8 mouse cellular contexts compared by ENCODE assay signal in the genomic region with DNA sequence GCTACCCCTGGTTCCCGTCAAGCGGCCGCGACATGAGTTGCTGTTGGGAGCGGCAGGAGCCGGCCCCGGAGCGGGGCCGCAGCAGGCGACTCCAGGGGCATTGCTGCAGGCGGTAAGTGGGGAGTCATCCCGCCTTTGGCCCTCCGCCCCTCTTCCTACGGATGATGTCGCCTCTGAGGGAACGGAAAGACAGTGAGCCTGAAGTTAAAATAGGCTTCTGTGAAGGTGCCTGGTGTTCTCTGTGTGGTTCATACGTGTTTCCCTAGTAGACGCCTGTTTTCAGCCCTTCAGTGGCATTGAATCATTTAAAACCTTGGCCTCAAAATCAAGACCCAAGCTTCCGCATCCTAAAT. TPM values are rescaled to one million over a fixed set of nuclear protein-coding genes. Genes with fewer than 3 reads are reported as not detected.
DNase-seq lines count a peak whose midpoint lies in the region; ATAC-seq and TF ChIP-seq lines count a peak whose summit lies in the region.

No protein-coding gene starts in this region.

- ATAC-seq in embryonic facial prominence, embryonic 11.5 days (replicated peaks; ENCODE audit: insufficient number of reproducible peaks, low FRiP score, low TSS enrichment, low read depth): no peak
- ATAC-seq in hindbrain, postnatal 0 days: no peak; the same call in 1 of the 2 replicates

- peaks cover 6% of the 10 kb centered on the region; the same call in 1 of the 2 replicates for H3K79me2 ChIP-seq in liver, adult 2 months (ENCODE audit: control insufficient read depth, insufficient read depth, low read length)
- H3K79me2 ChIP-seq in myocyte (ENCODE audit: control insufficient read depth, insufficient read depth): peaks cover 44% of the 10 kb centered on the region

- no peaks in the 10 kb centered on the region for H3K27me3 ChIP-seq in liver, adult 2 months (ENCODE audit: control insufficient read depth, insufficient read depth, low read length)
- no peaks in the 10 kb centered on the region for H3K27me3 ChIP-seq in embryonic facial prominence, embryonic 11.5 days (ENCODE audit: control insufficient read depth, insufficient read depth, low read length)
- no peaks in the 10 kb centered on the region for H3K27me3 ChIP-seq in hindbrain, postnatal 0 days (ENCODE audit: insufficient read depth, low read length)
- no peaks in the 10 kb centered on the region for H3K27me3 ChIP-seq in myocyte (ENCODE audit: control insufficient read depth, insufficient read depth, insufficient read length)

- 0 out of 2 replicates have a peak, but pooled peaks have one; percentile 37 for TF ChIP-seq POLR2A in liver, adult 2 months (IDR thresholded peaks at IDR 0.05; ENCODE audit: extremely low read depth, insufficient read depth, low read length)
- TF ChIP-seq POLR2A in myocyte (IDR thresholded peaks at IDR 0.05; ENCODE audit: insufficient read length, low read depth): no peak

- no peak for TF ChIP-seq CTCF in liver, adult 2 months (IDR thresholded peaks at IDR 0.05; ENCODE audit: low read depth, low read length)
- no peak for TF ChIP-seq CTCF in hindbrain, postnatal 0 days (IDR thresholded peaks at IDR 0.05; ENCODE audit: low read depth)

- WGBS in liver, adult 2 months: under 1% methylated on average over 19 of the region's 19 CpGs
- WGBS in embryonic facial prominence, embryonic 11.5 days: 0% methylated on average over 19 of the region's 19 CpGs
- under 1% methylated on average over 19 of the region's 19 CpGs for WGBS in hindbrain, postnatal 0 days

- H3K36me3 ChIP-seq in liver, adult 2 months (ENCODE audit: control insufficient read depth, insufficient read depth, low read length): peaks cover 6% of the 10 kb centered on the region; the same call in 1 of the 2 replicates
- H3K36me3 ChIP-seq in embryonic facial prominence, embryonic 11.5 days (replicated peaks; ENCODE audit: control insufficient read depth, insufficient read depth, low read depth, low read length): no peaks in the 10 kb centered on the region; the same call in 1 of the 2 replicates
- H3K36me3 ChIP-seq in hindbrain, postnatal 0 days (ENCODE audit: insufficient read depth, low read length): peaks cover 10% of the 10 kb centered on the region; the same call in 1 of the 2 replicates
- H3K36me3 ChIP-seq in myocyte (ENCODE audit: control insufficient read depth, insufficient read depth): no peaks in the 10 kb centered on the region

- peak overlapping the region; percentile 40; the same call in 1 of the 2 replicates for H3K27ac ChIP-seq in liver, adult 2 months (replicated peaks; ENCODE audit: insufficient read depth, low read depth, low read length)
- H3K27ac ChIP-seq in embryonic facial prominence, embryonic 11.5 days (replicated peaks; ENCODE audit: low read depth, low read length): peak overlapping the region; percentile 22; the same call in 1 of the 2 replicates
- H3K27ac ChIP-seq in hindbrain, postnatal 0 days: peak overlapping the region; percentile 85

- peak overlapping the region; percentile 75 for H3K4me2 ChIP-seq in embryonic facial prominence, embryonic 11.5 days (ENCODE audit: low read depth, low read length)
- H3K4me2 ChIP-seq in hindbrain, postnatal 0 days (ENCODE audit: low read depth, low read length): peak overlapping the region; percentile 79
- H3K4me2 ChIP-seq in myocyte (ENCODE audit: low read depth): peak overlapping the region; percentile 85

- DNase-seq in liver, adult 2 months (ENCODE audit: extremely low read depth, low read depth, low spot score): no peak
- no peak for DNase-seq in liver
- peak; percentile 2 for DNase-seq in embryonic facial prominence, embryonic 11.5 days (ENCODE audit: low spot score)
- no peak for DNase-seq in hindbrain, postnatal 0 days (ENCODE audit: low spot score)
- DNase-seq in yolk sac, embryonic 10.5 days (ENCODE audit: low spot score): no peak
- no peak for DNase-seq in testis, postnatal 14 days (ENCODE audit: low spot score)
- DNase-seq in spleen, adult 12 weeks (ENCODE audit: low spot score): no peak

- peak overlapping the region; percentile 85 for H3ac ChIP-seq in myocyte (ENCODE audit: control insufficient read depth, insufficient read length)

- H3K9me3 ChIP-seq in embryonic facial prominence, embryonic 11.5 days (replicated peaks; ENCODE audit: control insufficient read depth, low read length): no peaks in the 10 kb centered on the region
- H3K9me3 ChIP-seq in hindbrain, postnatal 0 days (ENCODE audit: low read length): no peaks in the 10 kb centered on the region

- peak overlapping the region; percentile 82 for H3K9ac ChIP-seq in liver, adult 2 months (ENCODE audit: low read depth, low read length)
- H3K9ac ChIP-seq in embryonic facial prominence, embryonic 11.5 days (replicated peaks; ENCODE audit: low read length): peak overlapping the region; percentile 87
- peak overlapping the region; percentile 87 for H3K9ac ChIP-seq in hindbrain, postnatal 0 days (replicated peaks; ENCODE audit: low read length)

- H3K4me3 ChIP-seq in liver, adult 2 months (ENCODE audit: insufficient read depth, low read depth, low read length): peak overlapping the region; percentile 94
- H3K4me3 ChIP-seq in embryonic facial prominence, embryonic 11.5 days (ENCODE audit: low read depth, low read length): peak overlapping the region; percentile 83
- H3K4me3 ChIP-seq in hindbrain, postnatal 0 days (ENCODE audit: low read length): peak overlapping the region; percentile 81
- peak overlapping the region; percentile 90 for H3K4me3 ChIP-seq in myocyte

- H3K4me1 ChIP-seq in liver, adult 2 months (ENCODE audit: control insufficient read depth, insufficient read depth, low read length): peaks cover 8% of the 10 kb centered on the region; the same call in 1 of the 2 replicates
- H3K4me1 ChIP-seq in embryonic facial prominence, embryonic 11.5 days (ENCODE audit: control insufficient read depth, insufficient read depth, low read length): no peaks in the 10 kb centered on the region; the same call in 1 of the 2 replicates
- H3K4me1 ChIP-seq in hindbrain, postnatal 0 days (ENCODE audit: insufficient read depth, low read length): peaks cover 17% of the 10 kb centered on the region; the same call in 1 of the 2 replicates

TF ChIP-seq in myocyte, 11 proteins besides CTCF, POLR2A, EP300 and RAD21:
- TF ChIP-seq TCF12 (IDR thresholded peaks at IDR 0.05; ENCODE audit: insufficient read depth, poor library complexity, severe bottlenecking): no peak
- no peak for TF ChIP-seq USF1 (IDR thresholded peaks at IDR 0.05; ENCODE audit: low read depth)
- no peak for TF ChIP-seq TCF3 (IDR thresholded peaks at IDR 0.05; ENCODE audit: insufficient read length, low read depth)
- no peak for TF ChIP-seq POLR2AphosphoS2 (IDR thresholded peaks at IDR 0.05; ENCODE audit: insufficient read length, low read depth)
- no peak for TF ChIP-seq MAX (IDR thresholded peaks at IDR 0.05; ENCODE audit: low read depth)
- no peak for TF ChIP-seq SRF (IDR thresholded peaks at IDR 0.05; ENCODE audit: control insufficient read depth, insufficient read length, low read depth)
- TF ChIP-seq CEBPB (IDR thresholded peaks at IDR 0.05; ENCODE audit: insufficient read depth, poor library complexity, severe bottlenecking): no peak
- TF ChIP-seq MYOG (IDR thresholded peaks at IDR 0.05; ENCODE audit: control insufficient read depth in 1 of 3, insufficient read depth in 1 of 3, insufficient read length in 2 of 3, low read depth in 2 of 3): no peak
- TF ChIP-seq REST (IDR thresholded peaks at IDR 0.05; ENCODE audit: insufficient read depth, insufficient read length): no peak
- no peak for TF ChIP-seq MYOD1 (IDR thresholded peaks at IDR 0.05; ENCODE audit: control insufficient read depth in 1 of 3, insufficient read length in 2 of 3, low read depth in 2 of 3)
- no peak for TF ChIP-seq E2F4 (IDR thresholded peaks at IDR 0.05; ENCODE audit: insufficient read depth)

RNA-seq across cellular contexts. Expression of gene Snrnp40, which starts 0.3 kb away (rescaled TPM):
- total RNA-seq in liver, adult 2 months (2014; rRNA removed): 10.8 and 11.5 TPM in 2 replicates
- 9.1 and 10.5 TPM in 2 replicates for polyA plus RNA-seq in liver, adult 2 months (2012; rRNA removed)
- 209 and 213 TPM in 2 replicates for polyA plus RNA-seq in embryonic facial prominence, embryonic 11.5 days (2014; fragmentation: Nextera tagmentation; extraction: Ambion mirVana)
- 57.9 and 74.2 TPM in 2 replicates for total RNA-seq in hindbrain, postnatal 0 days (2014; rRNA removed)
- 84.5 and 88.9 TPM in 2 replicates for polyA plus RNA-seq in hindbrain, postnatal 0 days (2015; fragmentation: Nextera tagmentation; extraction: Ambion mirVana)
- polyA plus RNA-seq in myocyte (2012; fragmentation: generic; extraction: Trizol): 37.8 TPM

RNA-seq across cellular contexts. Expression of gene Zcchc17, which starts 0.5 kb away (rescaled TPM):
- 9.5 and 10.0 TPM in 2 replicates for total RNA-seq in liver, adult 2 months (2014; rRNA removed)
- 15.6 and 16.7 TPM in 2 replicates for polyA plus RNA-seq in liver, adult 2 months (2012; rRNA removed)
- 85.4 and 93.1 TPM in 2 replicates for polyA plus RNA-seq in embryonic facial prominence, embryonic 11.5 days (2014; fragmentation: Nextera tagmentation; extraction: Ambion mirVana)
- total RNA-seq in hindbrain, postnatal 0 days (2014; rRNA removed): 23.9 and 31.4 TPM in 2 replicates
- polyA plus RNA-seq in hindbrain, postnatal 0 days (2015; fragmentation: Nextera tagmentation; extraction: Ambion mirVana): 93.2 and 101 TPM in 2 replicates
- polyA plus RNA-seq in myocyte (2012; fragmentation: generic; extraction: Trizol): 24.0 TPM

RNA-seq across cellular contexts. Expression of gene Gm10570, which starts 51.7 kb away (rescaled TPM):
- not detected in 2 replicates for total RNA-seq in liver, adult 2 months (2014; rRNA removed)
- polyA plus RNA-seq in liver, adult 2 months (2012; rRNA removed): not detected in 2 replicates
- 0.46 TPM in 1 of 2 replicates, not detected in the other for polyA plus RNA-seq in embryonic facial prominence, embryonic 11.5 days (2014; fragmentation: Nextera tagmentation; extraction: Ambion mirVana)
- total RNA-seq in hindbrain, postnatal 0 days (2014; rRNA removed): 4.5 and 6.8 TPM in 2 replicates
- polyA plus RNA-seq in hindbrain, postnatal 0 days (2015; fragmentation: Nextera tagmentation; extraction: Ambion mirVana): 1.3 and 1.7 TPM in 2 replicates
- polyA plus RNA-seq in myocyte (2012; fragmentation: generic; extraction: Trizol): 0.24 TPM

RNA-seq across cellular contexts. Expression of gene Fabp3, which starts 51.8 kb away (rescaled TPM):
- total RNA-seq in liver, adult 2 months (2014; rRNA removed): 0.34 and 4.2 TPM in 2 replicates
- polyA plus RNA-seq in liver, adult 2 months (2012; rRNA removed): 0.19 TPM in 1 of 2 replicates, not detected in the other
- 12.4 and 15.9 TPM in 2 replicates for polyA plus RNA-seq in embryonic facial prominence, embryonic 11.5 days (2014; fragmentation: Nextera tagmentation; extraction: Ambion mirVana)
- total RNA-seq in hindbrain, postnatal 0 days (2014; rRNA removed): 122 and 131 TPM in 2 replicates
- polyA plus RNA-seq in hindbrain, postnatal 0 days (2015; fragmentation: Nextera tagmentation; extraction: Ambion mirVana): 392 and 410 TPM in 2 replicates
- 71.9 TPM for polyA plus RNA-seq in myocyte (2012; fragmentation: generic; extraction: Trizol)

Comparison
In these comparisons a context has a peak if more than half of its experiments do, and no peak if none do; other contexts are left out.
1. H3K27ac ChIP-seq: peak in every context shown above with its lines; median percentile 85 in hindbrain, postnatal 0 days; 40 in liver, adult 2 months; 22 in embryonic facial prominence, embryonic 11.5 days.